Mouse (Mus musculus) mouse embryonic stem cell (cell line): ENCODE results near the gene Hist2h2ab.

ENCODE experiments used
- in situ Hi-C, 2 experiments: fragments of 300-500 bp; cut with MboI; formaldehyde crosslinking; loops; 1 replicate in 1 of 2; 3 replicates in 1 of 2; pipeline ENCODE4 v1.14.3; 2019 to 2020; ENCODE audit warnings: low sequenced_read_pairs in 2 of 2, low pct_unique_long_range_greater_than_20kb in 1 of 2, mixed read lengths in 1 of 2; ENCODE audit not compliant: unreplicated experiment in 1 of 2

The Hist2h2ab gene

DNA sequence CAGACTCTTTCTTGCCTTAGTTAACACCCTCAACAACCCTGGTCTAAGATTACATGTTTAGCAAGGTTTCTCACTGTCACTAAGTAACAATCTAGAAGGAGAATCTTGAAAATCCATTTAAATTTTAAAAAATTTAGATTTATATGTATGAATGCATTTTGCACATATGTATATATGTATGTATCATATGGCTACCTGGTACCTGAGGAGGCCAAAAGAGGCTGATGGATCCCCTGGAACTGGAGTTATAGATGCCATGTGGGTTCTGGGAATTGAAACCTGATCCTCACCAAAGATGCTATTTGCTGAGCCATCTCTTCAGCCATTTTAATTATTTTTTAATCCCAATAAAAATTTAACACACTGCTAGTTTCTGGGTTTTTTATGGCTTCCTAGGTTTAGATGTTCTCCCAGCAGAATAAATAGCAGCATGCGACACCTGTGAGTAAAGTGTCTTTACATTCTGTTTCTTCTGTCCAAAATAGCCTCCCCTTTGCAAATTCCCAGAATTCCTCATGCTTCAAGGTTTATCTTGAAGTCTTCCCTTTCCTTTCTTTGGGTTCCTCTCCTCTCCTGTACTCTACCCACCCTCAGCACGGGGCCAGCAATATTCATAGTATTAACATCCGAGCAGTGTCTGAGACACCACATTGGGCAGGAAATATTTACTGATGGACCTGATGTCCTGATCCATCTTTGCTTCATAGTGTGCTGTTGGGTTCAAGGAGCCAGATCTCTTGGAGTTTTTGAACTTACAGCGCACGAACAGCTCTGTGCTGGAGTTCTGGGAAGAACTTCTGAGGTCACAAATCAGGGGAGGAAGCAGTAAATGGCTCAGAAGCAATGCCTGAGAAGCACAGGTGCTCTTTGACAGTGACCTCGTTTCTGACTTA, 28.7 kb downstream of the Hist2h2ab start:
- in situ Hi-C loops: no loop called here

DNA sequence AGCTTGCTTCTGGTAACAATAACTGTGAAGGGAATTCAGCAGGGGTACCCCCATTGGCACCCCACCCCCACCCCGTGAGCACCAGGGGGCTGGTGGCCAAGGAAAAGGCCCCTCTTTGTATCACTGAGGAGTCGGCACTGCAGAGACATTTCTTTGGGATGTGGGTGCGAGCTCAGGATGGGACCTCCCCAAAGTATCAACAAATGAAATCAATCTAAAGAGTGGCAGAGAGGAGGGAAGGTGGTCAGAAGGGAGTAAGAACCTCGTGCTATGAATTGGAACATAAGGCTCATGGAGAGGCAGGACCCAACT, 29.3 kb downstream of the Hist2h2ab start:
- in situ Hi-C loops: no loop called here

DNA sequence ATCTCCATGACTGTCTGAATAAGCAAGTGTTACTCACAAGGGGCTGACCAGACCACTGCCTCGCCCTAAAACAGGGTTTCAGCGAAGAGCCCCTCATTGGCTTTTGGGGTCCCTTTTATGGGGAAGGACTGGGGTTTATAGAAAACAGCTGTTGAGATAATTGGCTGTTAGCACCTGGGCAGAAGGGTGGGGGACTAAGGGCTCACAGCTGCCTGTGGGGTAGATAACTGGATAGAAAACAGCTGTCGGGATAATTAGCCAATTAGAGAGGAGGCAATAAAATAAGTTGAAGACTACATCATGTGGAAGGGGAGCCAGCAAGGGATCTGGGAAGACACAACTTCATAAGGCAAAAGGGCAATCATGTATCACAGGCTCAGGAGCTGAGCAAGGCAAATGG, 31.2 kb downstream of the Hist2h2ab start:
- in situ Hi-C loops: no loop called here

DNA sequence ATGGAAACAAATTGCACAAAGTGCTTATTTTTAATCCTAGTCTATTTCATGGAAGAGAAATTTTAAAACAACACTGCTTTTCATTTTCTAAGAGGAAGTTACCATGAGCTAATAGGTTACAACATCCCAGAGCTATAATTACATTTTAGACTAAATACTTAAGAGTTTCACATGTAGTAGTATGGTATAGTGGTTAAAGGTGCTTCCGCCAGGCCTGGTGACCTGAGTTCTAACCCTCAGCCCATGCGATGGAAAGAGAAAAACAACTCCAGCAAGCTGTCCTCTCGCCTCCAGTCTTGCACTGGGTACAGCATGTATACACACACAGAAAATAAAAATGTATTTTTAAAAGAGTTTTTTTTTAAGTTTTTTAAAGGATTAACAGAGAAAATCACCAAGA, 32.1 kb downstream of the Hist2h2ab start:
- in situ Hi-C loops: no loop called here

DNA sequence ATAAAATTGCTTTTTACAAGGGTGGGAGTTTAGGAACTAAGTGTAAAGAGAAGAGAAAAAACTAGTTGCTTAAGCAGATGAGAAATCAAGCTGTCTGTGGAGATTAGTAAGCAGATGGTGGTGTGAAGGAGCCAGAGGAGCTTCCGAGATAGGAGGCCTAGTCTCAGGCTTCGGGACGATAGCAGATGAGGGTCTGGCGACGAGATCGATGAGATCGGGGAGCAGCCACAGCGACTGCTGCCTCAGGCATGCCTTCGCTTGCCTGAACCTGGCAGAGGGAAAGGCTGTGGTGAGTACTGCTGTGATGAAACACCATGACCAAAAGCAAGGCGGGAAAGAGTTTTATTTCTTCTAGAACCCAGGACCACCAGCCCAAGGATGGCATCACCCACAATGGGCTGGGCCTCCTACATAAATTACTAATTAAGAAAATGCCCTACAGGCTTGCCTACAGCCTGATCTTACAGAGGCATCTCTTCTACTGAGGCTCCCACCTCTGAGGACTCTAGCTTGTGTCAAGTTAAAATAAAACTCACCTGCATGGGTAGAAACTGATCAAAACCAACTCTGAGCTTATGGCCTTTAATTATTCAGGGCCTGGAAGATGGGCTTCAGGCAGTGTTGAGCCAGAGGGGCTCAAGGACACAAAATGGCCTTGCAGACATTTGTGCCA, 35.2 kb downstream of the Hist2h2ab start:
- in situ Hi-C loops: no loop called here

DNA sequence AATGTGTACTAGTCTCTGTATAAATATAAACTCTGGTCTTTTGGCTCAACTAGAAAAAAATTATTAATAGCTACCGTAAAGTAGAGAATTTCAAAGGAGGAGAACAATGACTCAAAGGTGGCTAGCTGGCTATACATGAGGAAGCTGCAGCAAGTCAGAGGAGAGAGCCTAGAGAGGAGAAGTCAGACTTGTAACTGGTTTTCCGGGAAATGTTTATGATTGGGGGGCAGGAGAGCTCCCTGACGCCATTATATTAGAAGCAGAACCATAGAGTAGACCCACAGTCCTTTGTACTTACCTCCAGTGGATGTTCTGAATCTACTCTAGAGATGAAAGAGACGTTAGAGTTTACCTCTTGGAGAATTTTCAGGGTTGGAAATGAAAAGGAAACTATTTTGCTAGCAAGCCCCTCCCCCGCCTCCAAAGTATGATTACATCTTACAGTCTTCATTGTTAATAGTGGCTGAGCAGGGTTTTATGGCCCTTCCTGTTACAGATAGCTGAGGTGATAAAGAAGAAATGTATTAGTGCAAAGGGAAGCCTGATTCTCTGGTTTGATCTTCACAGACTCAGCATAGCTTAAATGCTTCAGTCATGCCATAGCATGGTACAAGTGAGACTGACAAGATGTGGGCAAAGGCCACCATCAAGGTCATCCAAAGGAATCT, 36.4 kb downstream of the Hist2h2ab start:
- in situ Hi-C loops: no loop called here

DNA sequence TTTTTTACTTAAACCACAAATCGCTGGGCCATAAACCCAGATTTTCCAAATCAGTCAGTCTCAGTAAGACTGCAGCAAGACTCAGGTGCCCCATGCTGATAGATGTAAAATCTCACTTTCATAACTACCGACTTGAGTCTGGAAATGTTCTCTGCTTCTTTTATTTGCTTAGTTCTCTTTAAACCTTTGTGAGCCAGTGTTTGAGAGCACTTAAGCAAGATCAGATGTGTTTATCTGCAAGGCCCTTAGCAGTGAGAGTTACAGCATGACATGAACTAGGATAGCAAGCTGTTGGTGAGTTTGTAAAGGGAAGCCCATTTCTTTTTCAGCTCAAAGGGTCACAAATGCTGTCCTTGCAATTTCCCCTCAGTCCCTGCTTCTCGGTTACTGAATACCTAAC, 37.5 kb downstream of the Hist2h2ab start:
- in situ Hi-C loops: no loop called here

DNA sequence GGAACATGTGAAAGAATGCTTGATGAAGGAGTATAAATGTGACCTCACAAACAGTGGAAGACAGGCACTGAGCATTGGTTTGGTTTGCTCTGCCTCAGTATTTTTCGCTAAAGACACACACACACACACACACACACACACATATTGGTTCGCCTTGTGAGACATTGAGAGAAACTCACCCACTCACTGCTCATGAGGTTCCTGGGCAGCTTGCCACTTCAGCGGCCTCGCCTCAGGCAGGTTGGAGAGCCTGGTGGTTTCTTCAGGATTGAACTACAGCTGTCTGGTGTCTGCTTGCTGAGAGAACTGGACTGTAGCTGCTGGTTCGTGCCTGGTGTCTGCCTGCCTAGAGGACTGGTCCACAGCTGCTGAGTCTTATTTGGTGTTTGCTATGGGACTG, 40.6 kb downstream of the Hist2h2ab start:
- in situ Hi-C loops: no loop called here

DNA sequence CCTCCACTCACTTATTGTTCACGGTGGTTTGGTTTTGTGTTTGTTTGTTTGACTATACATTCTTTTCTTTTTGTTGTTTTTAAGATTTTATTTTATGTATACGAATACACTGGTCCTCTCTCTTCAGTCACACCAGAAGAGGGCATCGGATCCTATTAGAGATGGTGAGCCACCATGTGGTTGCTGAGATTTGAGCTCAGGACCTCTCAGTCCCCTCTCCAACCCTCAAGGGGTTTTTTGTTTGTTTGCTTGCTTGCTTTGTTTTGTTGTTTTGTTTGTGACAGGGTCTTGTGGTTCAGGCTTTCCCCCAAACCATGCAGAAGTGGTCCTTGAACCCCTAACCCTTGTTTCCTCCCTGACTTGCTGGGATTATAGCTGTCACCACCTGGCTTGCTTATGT, 42.0 kb downstream of the Hist2h2ab start:
- in situ Hi-C loops: no loop called here

DNA sequence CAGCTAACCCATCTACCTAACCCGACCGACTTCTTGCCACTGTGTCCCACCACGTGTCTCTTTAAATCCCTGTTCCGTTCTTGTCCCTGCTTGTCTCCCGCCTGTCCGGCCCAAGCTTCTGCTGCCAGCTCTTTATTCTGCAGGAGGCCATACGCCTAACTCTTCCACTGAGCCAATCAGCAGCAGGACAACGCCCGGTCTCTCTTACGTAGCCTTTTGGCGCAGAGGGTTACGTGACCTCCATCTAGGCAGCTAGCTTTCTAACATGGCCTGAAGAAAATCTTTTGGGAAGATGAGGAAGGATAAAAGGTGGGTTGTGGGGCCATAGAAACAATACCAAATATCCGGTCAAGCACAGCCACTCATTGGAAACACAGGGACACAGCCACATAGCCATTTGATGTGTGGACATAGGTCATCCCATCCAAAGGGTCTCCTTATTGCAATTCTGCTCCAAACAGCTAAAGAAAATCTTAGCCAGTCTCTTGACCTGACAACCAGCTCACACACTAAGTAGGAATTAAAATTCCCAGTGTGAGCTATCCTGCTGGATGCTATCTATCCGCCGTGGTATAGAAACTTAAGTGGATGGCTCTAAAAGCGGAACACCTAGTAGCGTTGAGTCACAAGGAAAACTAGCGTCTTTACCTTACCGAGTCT, 42.7 kb downstream of the Hist2h2ab start:
- in situ Hi-C loops: no loop called here

DNA sequence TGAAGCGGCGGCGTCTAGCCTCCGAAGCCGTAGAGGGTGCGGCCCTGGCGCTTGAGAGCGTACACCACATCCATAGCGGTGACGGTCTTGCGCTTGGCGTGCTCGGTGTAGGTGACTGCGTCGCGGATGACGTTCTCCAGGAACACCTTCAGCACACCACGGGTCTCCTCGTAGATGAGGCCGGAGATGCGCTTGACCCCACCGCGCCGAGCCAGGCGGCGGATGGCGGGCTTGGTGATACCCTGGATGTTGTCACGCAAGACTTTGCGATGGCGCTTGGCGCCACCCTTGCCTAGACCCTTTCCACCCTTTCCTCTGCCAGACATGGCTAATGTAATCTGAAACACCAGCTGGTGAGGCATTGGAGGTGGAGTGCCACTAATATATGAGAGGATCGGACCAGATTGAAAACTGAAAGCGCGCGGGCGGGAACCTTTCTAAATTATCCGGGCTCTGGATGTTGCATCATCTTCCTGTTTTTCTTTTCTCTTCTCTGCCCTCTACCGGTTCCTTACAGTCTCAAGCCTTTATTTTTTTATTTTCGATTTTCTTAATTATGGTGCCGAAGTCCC, 43.4 kb downstream of the Hist2h2ab start, which contains the start of gene Hist2h4:
Hist2h4 (minus strand) TSS at position 333 of the 572 bp plus-strand sequence.
- in situ Hi-C loops: no loop called here

DNA sequence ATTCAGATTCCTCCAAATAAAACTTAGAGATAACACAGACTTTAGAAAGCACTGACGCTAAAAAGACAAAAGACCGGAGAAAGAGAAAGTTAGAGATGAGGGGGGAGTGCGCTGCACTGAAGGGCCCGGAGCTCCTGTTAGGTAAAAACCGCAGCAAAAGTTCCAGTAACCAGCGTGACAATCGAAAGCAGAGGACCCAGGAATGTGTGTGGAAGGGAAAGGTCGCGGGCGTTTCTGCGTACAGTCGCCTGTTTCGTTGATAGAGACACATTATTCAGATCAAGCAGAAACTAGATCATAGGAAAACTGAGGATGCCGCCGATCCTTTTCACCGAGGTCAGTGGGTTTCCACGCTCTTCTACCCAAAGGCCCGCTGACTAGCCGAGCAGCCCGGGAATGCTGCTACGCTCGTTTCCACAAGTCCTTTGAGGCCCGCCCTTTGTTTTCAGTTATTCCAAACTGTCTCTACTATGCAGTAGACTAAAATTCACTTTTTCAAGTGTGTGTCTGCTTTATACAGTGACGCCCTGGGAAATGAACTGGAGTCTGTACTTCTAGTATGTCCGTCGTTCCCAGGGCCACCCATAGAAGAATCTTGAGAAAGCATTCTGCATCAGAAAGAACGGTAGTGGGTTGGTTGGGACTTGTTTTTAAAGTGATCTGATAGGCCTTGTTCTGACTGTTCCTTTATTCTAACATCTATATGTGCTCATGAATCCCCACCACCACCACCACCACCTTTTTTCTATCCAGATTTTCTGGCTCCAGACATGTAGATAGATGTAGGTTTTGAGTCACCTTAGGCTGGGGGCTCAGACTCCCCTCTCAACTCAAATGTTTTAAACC, 44.1 kb downstream of the Hist2h2ab start:
- in situ Hi-C loops: no loop called here

DNA sequence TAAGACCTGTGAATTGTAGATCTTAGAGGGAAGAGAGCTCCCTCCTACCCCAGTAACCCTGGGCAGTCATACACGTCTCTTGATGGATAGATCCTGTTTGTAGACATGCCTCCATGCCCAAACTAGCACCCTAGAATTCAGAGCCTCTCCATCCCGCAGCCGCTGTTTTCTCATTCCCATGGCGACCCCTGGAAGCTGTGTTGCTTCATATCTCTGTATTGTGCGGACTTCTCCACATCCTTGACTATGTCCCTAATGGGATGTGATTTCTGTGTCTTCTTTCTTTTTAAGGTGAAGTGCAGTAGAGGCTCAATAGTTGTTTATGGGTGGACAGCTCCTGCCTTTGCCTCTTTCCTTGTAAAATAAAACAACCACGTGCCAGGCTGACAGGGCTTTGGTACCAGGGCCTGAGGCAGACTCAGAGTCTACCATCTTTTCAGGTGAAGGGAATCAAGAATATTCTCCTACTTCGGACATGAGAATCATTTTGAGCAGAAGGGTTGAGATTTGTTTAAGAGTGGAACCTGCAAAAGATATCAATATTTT, 44.8 kb downstream of the Hist2h2ab start:
- in situ Hi-C loops: no loop called here

DNA sequence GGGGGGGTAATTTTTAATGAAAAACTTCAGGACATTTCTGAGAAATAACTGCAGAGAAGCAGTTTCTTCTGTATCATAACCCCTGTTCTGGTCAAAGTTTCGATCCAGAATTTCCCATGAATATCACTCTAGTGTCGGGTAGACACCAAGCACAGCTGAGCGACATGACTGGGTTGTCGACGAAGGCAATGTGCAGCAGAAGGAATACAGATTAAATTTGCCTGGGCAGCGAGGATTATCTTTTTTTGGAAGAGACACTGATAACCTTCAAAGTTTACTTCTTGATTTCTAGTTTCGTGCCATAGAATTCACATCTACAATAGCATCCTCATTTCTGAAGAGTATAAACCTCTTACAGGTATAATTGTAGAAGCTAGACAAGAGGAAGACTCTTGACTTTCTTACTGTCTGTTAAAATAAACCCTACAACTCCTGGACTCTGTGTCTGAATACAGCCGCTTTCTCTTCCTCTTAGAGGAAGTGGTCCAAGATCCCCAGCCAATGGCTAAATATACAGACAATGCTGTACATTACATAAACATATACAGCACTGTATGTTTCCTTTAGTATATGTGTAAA, 46.6 kb downstream of the Hist2h2ab start:
- in situ Hi-C loops: no loop called here

DNA sequence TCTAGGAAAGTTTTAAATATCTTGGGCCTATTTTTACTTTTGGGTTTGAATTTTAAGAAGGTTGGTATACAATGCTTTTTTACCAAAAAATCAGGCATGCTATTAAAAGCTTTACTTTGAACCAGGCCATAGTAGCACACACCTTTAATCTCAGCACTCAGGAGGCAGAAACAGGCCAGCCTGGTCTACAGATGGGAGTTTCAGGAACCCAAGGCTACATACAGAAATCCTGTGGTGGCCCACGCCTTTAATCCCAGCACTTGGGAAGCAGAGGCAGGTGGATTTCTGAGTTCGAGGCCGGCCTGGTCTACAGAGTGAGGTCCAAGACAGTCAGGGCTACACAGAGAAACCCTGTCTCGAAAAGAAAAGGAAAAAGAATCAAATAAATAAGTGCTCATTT, 47.9 kb downstream of the Hist2h2ab start:
- in situ Hi-C loops: no loop called here

DNA sequence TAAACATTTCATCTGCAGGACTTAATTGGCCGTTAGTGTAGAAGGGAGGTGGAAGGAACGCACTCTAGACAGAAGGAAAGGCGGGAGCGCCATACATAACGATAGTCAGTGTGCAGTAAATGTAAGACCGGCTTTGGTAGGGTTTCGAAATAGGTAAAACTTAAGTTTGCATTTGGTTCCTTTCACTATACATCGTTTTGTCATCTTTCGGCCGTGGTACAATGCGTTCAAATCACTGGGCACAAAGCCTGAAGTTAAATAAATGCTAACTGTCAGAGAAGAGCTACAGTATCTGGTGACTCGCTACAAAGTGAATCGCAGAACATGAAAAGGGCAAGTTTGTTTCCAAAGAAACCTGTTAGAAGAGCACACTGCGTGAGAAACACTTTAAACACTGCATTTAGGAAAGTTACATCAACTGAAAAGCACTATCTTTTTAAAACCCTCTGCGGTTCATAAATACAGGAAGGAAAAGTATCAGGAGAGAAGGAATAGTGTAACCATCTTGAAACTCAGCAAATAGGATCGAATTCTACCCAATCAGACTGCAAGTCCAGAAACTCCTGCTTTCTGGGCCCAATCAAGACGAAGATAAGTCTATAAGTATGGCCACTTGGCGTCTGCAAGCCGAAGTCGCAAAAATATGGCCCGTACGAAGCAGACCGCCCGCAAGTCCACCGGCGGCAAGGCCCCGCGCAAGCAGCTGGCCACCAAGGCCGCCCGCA, 48.5 kb downstream of the Hist2h2ab start, which contains the start of gene Hist2h3b:
Hist2h3b (plus strand) TSS at position 604 of the 725 bp plus-strand sequence.
- in situ Hi-C loops: no loop called here
